Mouse (Mus musculus) CH12.LX (cell line): ENCODE results near the gene Fbxl17. TPM values are rescaled to one million over a fixed set of nuclear protein-coding genes. Genes with fewer than 3 reads are reported as not detected.

Experiments
- DNase-seq: peaks from one replicate; pipeline ENCODE4 v3.0.0-alpha.2; 2013; ENCODE audit errors: extremely low read depth
- H3K27ac ChIP-seq: 2 replicates; pipeline ENCODE4 v1.5.1; 2012; ENCODE audit warnings: low read depth, mild to moderate bottlenecking, control low read depth, moderate library complexity; ENCODE audit not compliant: insufficient read depth
- H3K27me3 ChIP-seq: replicated peaks from 2 replicates; pipeline ENCODE3; 2012; ENCODE audit warnings: inconsistent platforms
- H3K36me3 ChIP-seq, 2 experiments: replicated peaks in 1 of 2; 2 replicates each; pipeline versions ENCODE3 to v1.6.1; 2012; ENCODE audit warnings: inconsistent platforms in 1 of 2, low read length in 1 of 2, mild to moderate bottlenecking in 1 of 2, mixed read lengths in 1 of 2, moderate library complexity in 1 of 2; ENCODE audit not compliant: control insufficient read depth in 1 of 2, insufficient read depth in 1 of 2
- H3K4me1 ChIP-seq, 2 experiments: 2 replicates each; pipeline ENCODE4 v1.6.1; 2012; ENCODE audit warnings: inconsistent platforms in 1 of 2, moderate library complexity in 1 of 2; ENCODE audit not compliant: insufficient read depth in 2 of 2, control insufficient read depth in 1 of 2
- H3K4me2 ChIP-seq: 2 replicates; pipeline ENCODE4 v1.6.1; 2012; ENCODE audit warnings: low read depth, mild to moderate bottlenecking, control low read depth; ENCODE audit not compliant: poor library complexity, insufficient read depth, severe bottlenecking
- H3K4me3 ChIP-seq, 3 experiments: fragments of 150-350 bp in 1 of 3; sonication (generic) in 1 of 3; replicated peaks in 1 of 3; 2 replicates each; pipeline versions ENCODE3 to v1.5.1; 2011 to 2012; ENCODE audit warnings: low read depth in 2 of 3, low read length in 2 of 3, mild to moderate bottlenecking in 2 of 3, moderate library complexity in 2 of 3, control low read depth in 1 of 3, improper control_type of control experiment in 1 of 3, inconsistent platforms in 1 of 3, mixed read lengths in 1 of 3; ENCODE audit not compliant: poor library complexity in 1 of 3
- H3K79me2 ChIP-seq: replicated peaks from 2 replicates; pipeline ENCODE4 v1.6.1; 2012; ENCODE audit warnings: mild to moderate bottlenecking, moderate library complexity; ENCODE audit not compliant: control insufficient read depth, poor library complexity, insufficient read depth, severe bottlenecking; ENCODE audit errors: extremely low read depth
- H3K9ac ChIP-seq: 2 replicates; pipeline ENCODE4 v1.6.1; 2012; ENCODE audit warnings: low read depth, mild to moderate bottlenecking, control low read depth, moderate library complexity; ENCODE audit not compliant: insufficient read depth
- H3K9me3 ChIP-seq: replicated peaks from 2 replicates; pipeline ENCODE3; 2012; ENCODE audit warnings: low read length, inconsistent platforms, mixed read lengths
- BHLHE40 ChIP-seq: IDR thresholded peaks from 2 replicates; pipeline ENCODE4 v1.6.1; 2011; ENCODE audit warnings: mild to moderate bottlenecking, low read depth, low read length, improper control_type of control experiment
- CHD1 ChIP-seq: IDR thresholded peaks from 2 replicates; pipeline ENCODE4 v1.6.1; 2012; ENCODE audit warnings: low read depth, low read length, improper control_type of control experiment, inconsistent platforms
- CTCF ChIP-seq, 2 experiments: IDR thresholded peaks in 1 of 2; conservative IDR thresholded peaks in 1 of 2; 2 replicates each; pipeline ENCODE4 v1.5.1; 2011 to 2012; ENCODE audit warnings: low read depth in 2 of 2, low read length in 2 of 2, improper control_type of control experiment in 1 of 2, inconsistent platforms in 1 of 2, mild to moderate bottlenecking in 1 of 2, moderate library complexity in 1 of 2
- E2F4 ChIP-seq: IDR thresholded peaks from 2 replicates; pipeline ENCODE4 v1.6.1; 2011; ENCODE audit warnings: low read depth, low read length, improper control_type of control experiment; ENCODE audit not compliant: insufficient replicate concordance
- ELF1 ChIP-seq: IDR thresholded peaks from 2 replicates; pipeline ENCODE4 v1.6.1; 2014; ENCODE audit warnings: low read depth, mild to moderate bottlenecking, inconsistent platforms, low read length, improper control_type of control experiment
- EP300 ChIP-seq: IDR thresholded peaks from 2 replicates; pipeline ENCODE4 v1.6.1; 2011; ENCODE audit warnings: low read length, improper control_type of control experiment
- ETS1 ChIP-seq: conservative IDR thresholded peaks from 2 replicates; pipeline ENCODE4 v1.6.1; 2012; ENCODE audit warnings: low read depth, mild to moderate bottlenecking, inconsistent platforms, low read length, improper control_type of control experiment, moderate library complexity
- GABPA ChIP-seq: IDR thresholded peaks from 2 replicates; pipeline ENCODE4 v1.6.1; 2012; ENCODE audit warnings: low read depth, low read length, improper control_type of control experiment, inconsistent platforms; ENCODE audit not compliant: insufficient replicate concordance
- HCFC1 ChIP-seq: IDR thresholded peaks from 2 replicates; pipeline ENCODE4 v1.6.1; 2012; ENCODE audit warnings: low read depth, mild to moderate bottlenecking, inconsistent platforms, low read length, improper control_type of control experiment
- IRF4 ChIP-seq: IDR thresholded peaks from 2 replicates; pipeline ENCODE4 v1.6.1; 2014; ENCODE audit warnings: low read depth, mild to moderate bottlenecking, inconsistent platforms, low read length, improper control_type of control experiment
- JUN ChIP-seq: IDR thresholded peaks from 2 replicates; pipeline ENCODE4 v1.6.1; 2011; ENCODE audit warnings: low read depth, mild to moderate bottlenecking, low read length, improper control_type of control experiment, moderate library complexity; ENCODE audit not compliant: insufficient read depth
- JUND ChIP-seq: conservative IDR thresholded peaks from 2 replicates; pipeline ENCODE4 v1.6.1; 2011; ENCODE audit warnings: low read depth, low read length, improper control_type of control experiment
- KAT2A ChIP-seq: IDR thresholded peaks from 2 replicates; pipeline ENCODE4 v1.6.1; 2012; ENCODE audit warnings: low read length, improper control_type of control experiment, inconsistent platforms; ENCODE audit not compliant: insufficient replicate concordance
- MAFK ChIP-seq: IDR thresholded peaks from 2 replicates; pipeline ENCODE4 v1.6.1; 2011; ENCODE audit warnings: low read length, improper control_type of control experiment; ENCODE audit not compliant: insufficient replicate concordance
- MAZ ChIP-seq: IDR thresholded peaks from 2 replicates; pipeline ENCODE4 v1.6.1; 2012; ENCODE audit warnings: low read depth, mild to moderate bottlenecking, inconsistent platforms, low read length, improper control_type of control experiment, moderate library complexity
- MXI1 ChIP-seq: IDR thresholded peaks from 2 replicates; pipeline ENCODE4 v1.6.1; 2011; ENCODE audit warnings: mild to moderate bottlenecking, low read depth, low read length, improper control_type of control experiment
- NELFE ChIP-seq: IDR thresholded peaks from 2 replicates; pipeline ENCODE4 v1.6.1; 2011; ENCODE audit warnings: low read depth, low read length, improper control_type of control experiment
- NRF1 ChIP-seq: IDR thresholded peaks from 2 replicates; pipeline ENCODE4 v1.6.1; 2014; ENCODE audit warnings: low read depth, mild to moderate bottlenecking, inconsistent platforms, low read length, improper control_type of control experiment, moderate library complexity
- PAX5 ChIP-seq: IDR thresholded peaks from 2 replicates; pipeline ENCODE4 v1.6.1; 2012; ENCODE audit warnings: low read length, inconsistent platforms, mixed read lengths
- POLR2AphosphoS2 ChIP-seq: IDR thresholded peaks from 2 replicates; pipeline ENCODE4 v1.6.1; 2011; ENCODE audit warnings: low read depth, low read length, improper control_type of control experiment
- SIN3A ChIP-seq: IDR thresholded peaks from 2 replicates; pipeline ENCODE4 v1.6.1; 2012; ENCODE audit warnings: low read length, improper control_type of control experiment, inconsistent platforms
- USF1 ChIP-seq: IDR thresholded peaks from 2 replicates; pipeline ENCODE4 v1.6.1; 2014; ENCODE audit warnings: low read depth, mild to moderate bottlenecking, inconsistent platforms, low read length, improper control_type of control experiment
- USF2 ChIP-seq: conservative IDR thresholded peaks from 2 replicates; pipeline ENCODE4 v1.6.1; 2011; ENCODE audit warnings: low read depth, low read length, improper control_type of control experiment
- ZKSCAN1 ChIP-seq: IDR thresholded peaks from 2 replicates; pipeline ENCODE4 v1.6.1; 2012; ENCODE audit warnings: low read depth, inconsistent platforms, low read length, improper control_type of control experiment, borderline replicate concordance
- ZMIZ1 ChIP-seq: IDR thresholded peaks from 2 replicates; pipeline ENCODE4 v1.6.1; 2012; ENCODE audit warnings: low read depth, mild to moderate bottlenecking, inconsistent platforms, low read length, improper control_type of control experiment
- dilution Hi-C: fragments of 300-500 bp; cut with MboI; formaldehyde crosslinking; loops from 2 replicates; pipeline ENCODE4 v1.14.3; 2020; ENCODE audit warnings: low sequenced_read_pairs; ENCODE audit not compliant: extremely low pct_unique_long_range_greater_than_20kb, extremely low pct_ligation_motif_present
- in situ Hi-C: fragments of 300-500 bp; cut with MboI; formaldehyde crosslinking; loops from 3 replicates; pipeline ENCODE4 v1.14.3; 2019; ENCODE audit warnings: low sequenced_read_pairs, low pct_ligation_motif_present, low pct_unique_long_range_greater_than_20kb, mixed read lengths
- polyA plus RNA-seq: library from polyadenylated mRNA; unstranded; fragments of >175 nt; gene quantifications from 2 replicates; pipeline ENCODE4 v1.2.1, GENCODE M21; 2012; ENCODE audit warnings: low read depth; ENCODE audit not compliant: insufficient read length
- total RNA-seq, 2 experiments: library from RNA; depleted of rRNA; stranded (reverse); fragments of 300-350 nt in 1 of 2; fragments of >200 nt in 1 of 2; gene quantifications; 2 replicates each; pipeline ENCODE4 v1.2.3; 2012 to 2014

Fbxl17 gene
- total and polyA plus RNA-seq, 3 experiments, result 4.0 to 6.9 (median 4.3) TPM

DNA sequence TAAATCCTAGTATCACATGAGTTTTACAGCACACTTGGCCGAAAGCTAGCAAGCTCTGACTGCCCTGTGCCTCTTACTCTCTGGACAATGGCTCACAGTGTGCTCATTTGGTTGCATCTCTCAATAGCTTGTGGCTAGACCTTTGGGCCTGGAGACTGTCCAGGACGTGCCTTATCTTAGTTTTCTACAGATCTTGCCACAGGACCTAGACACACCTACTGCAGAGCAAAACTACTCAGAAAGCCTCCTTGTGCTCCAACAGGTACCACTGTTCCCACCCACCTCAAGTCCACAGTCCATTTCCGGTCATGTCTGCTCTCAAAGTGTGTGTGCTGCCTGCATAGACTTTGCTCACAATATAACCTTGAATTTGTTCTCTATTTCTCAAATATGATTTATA is 319.8 kb downstream of the Fbxl17 start:
- Histone ChIP-seq H3K9me3 (no peaks in the 10 kb centered on the region), H3K27me3 (no peaks in the 10 kb centered on the region), H3K4me1 (peaks cover 0 to 2% of the 10 kb centered on the region in 2 experiments; a peak in 1 of 4 replicates), H3K27ac (no peak overlapping the region), H3K36me3 (peaks cover 0 to 6% of the 10 kb centered on the region in 2 experiments), H3K79me2 (no peaks in the 10 kb centered on the region), H3K4me2 (no peak overlapping the region), H3K4me3 (no peak overlapping the region), H3K9ac (no peak overlapping the region)
- in situ Hi-C loops, result no loop called here
- dilution Hi-C loops, result no loop called here
- TF ChIP-seq KAT2A, result no peak
- no peak for TF ChIP-seq CTCF (conservative IDR thresholded peaks at IDR 0.05 in 1 of 2, IDR thresholded peaks at IDR 0.05 in 1 of 2; ENCODE audit: low read depth in 2 of 2, low read length in 2 of 2)
- no peak for TF ChIP-seq ETS1
- TF ChIP-seq ZKSCAN1, result no peak
- no peak for TF ChIP-seq USF2
- no peak for TF ChIP-seq USF1
- TF ChIP-seq POLR2AphosphoS2, result no peak
- TF ChIP-seq JUND, result no peak
- no peak for TF ChIP-seq ELF1
- no peak for TF ChIP-seq ZMIZ1
- TF ChIP-seq SIN3A, result no peak
- TF ChIP-seq CHD1, result no peak
- no peak for TF ChIP-seq PAX5
- no peak for TF ChIP-seq E2F4
- no peak for TF ChIP-seq MAFK
- no peak for DNase-seq

DNA sequence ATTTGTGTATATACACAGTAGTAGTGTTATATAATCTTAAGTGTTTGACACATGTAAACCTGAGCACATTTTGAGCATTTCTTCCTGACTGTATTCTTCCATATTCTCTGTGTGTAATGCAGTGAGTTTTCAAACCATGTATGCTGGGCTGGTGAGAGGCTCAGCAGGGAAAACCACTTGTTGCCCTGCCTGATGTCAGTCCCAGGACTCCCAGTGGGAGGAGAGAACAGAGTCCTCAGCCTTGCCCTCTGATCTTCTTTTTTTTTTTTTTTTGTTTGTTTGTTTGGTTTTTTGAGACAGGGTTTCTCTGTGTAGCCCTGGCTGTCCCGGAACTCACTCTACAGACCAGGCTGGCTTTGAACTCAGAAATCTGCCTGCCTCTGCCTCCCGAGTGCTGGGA is 321.5 kb downstream of the Fbxl17 start:
- in situ Hi-C loops (no loop called here), dilution Hi-C loops (no loop called here)
- DNase-seq, result no peak
- Histone ChIP-seq H3K9me3 (no peaks in the 10 kb centered on the region), H3K9ac (no peak overlapping the region), H3K79me2 (no peaks in the 10 kb centered on the region), H3K4me3 (no peak overlapping the region), H3K27ac (no peak overlapping the region), H3K36me3 (peaks cover 0 to 6% of the 10 kb centered on the region in 2 experiments), H3K4me1 (peaks cover 2 to 3% of the 10 kb centered on the region in 2 experiments), H3K27me3 (no peaks in the 10 kb centered on the region), H3K4me2 (no peak overlapping the region)
- TF ChIP-seq MAZ, result no peak
- TF ChIP-seq CHD1, result no peak
- TF ChIP-seq POLR2AphosphoS2, result no peak
- no peak for TF ChIP-seq NRF1
- TF ChIP-seq MXI1, result no peak
- TF ChIP-seq EP300, result no peak
- no peak for TF ChIP-seq MAFK
- TF ChIP-seq GABPA, result no peak
- no peak for TF ChIP-seq NELFE
- no peak for TF ChIP-seq BHLHE40
- no peak for TF ChIP-seq CTCF (conservative IDR thresholded peaks at IDR 0.05 in 1 of 2, IDR thresholded peaks at IDR 0.05 in 1 of 2; ENCODE audit: low read depth in 2 of 2, low read length in 2 of 2)
- no peak for TF ChIP-seq IRF4
- TF ChIP-seq ELF1, result no peak
- TF ChIP-seq HCFC1, result no peak
- TF ChIP-seq JUN, result no peak
